Mouse (Mus musculus) thymus, postnatal 25 days (tissue): ENCODE measurements around the gene Emc6.

Experiments
- DNase-seq: peaks from one replicate; pipeline ENCODE4 v3.0.0; 2022

Gene Emc6

GRCm38 (mm10) chr11:73176608-73177508 is at the start of gene Emc6, which contains the start of gene Tax1bp3:
Emc6 (minus strand) TSS chr11:73177037.
Tax1bp3 (plus strand) TSS chr11:73177083.
- peak; percentile 96 for DNase-seq

GRCm38 (mm10) chr11:73225856-73226255 is 49.0 kb upstream of the Emc6 start:
- no peak for DNase-seq

GRCm38 (mm10) chr11:73223966-73224365 is 47.1 kb upstream of the Emc6 start:
- peak; percentile 6 for DNase-seq

GRCm38 (mm10) chr11:73222846-73223245 is 46.0 kb upstream of the Emc6 start:
- no peak for DNase-seq

GRCm38 (mm10) chr11:73220651-73221050 is 43.8 kb upstream of the Emc6 start:
- DNase-seq: no peak

- no peak for DNase-seq
Measured at GRCm38 (mm10) chr11:73219671-73220070, 42.8 kb upstream of the Emc6 start.

- no peak for DNase-seq
Measured at GRCm38 (mm10) chr11:73213956-73214355, 37.1 kb upstream of the Emc6 start.

GRCm38 (mm10) chr11:73207621-73208020 is 30.8 kb upstream of the Emc6 start:
- peak; percentile 27 for DNase-seq

- DNase-seq: no peak
Measured at GRCm38 (mm10) chr11:73205194-73205593, 28.4 kb upstream of the Emc6 start.

GRCm38 (mm10) chr11:73203895-73204294 is 27.1 kb upstream of the Emc6 start:
- no peak for DNase-seq

- no peak for DNase-seq
Measured at GRCm38 (mm10) chr11:73201597-73201996, 24.8 kb upstream of the Emc6 start.

GRCm38 (mm10) chr11:73201021-73201420 is 24.2 kb upstream of the Emc6 start:
- DNase-seq: no peak

- DNase-seq: peak; percentile 41
Measured at GRCm38 (mm10) chr11:73199879-73200278, 23.0 kb upstream of the Emc6 start.

- peak; percentile 95 for DNase-seq
Measured at GRCm38 (mm10) chr11:73199230-73199712, 22.4 kb upstream of the Emc6 start, which contains the start of gene Shpk. Shpk (plus strand) TSS chr11:73199460.

GRCm38 (mm10) chr11:73198603-73199229 is 21.9 kb upstream of the Emc6 start, which contains the start of gene Ctns:
Ctns (minus strand) TSS chr11:73199042.
- no peak for DNase-seq

- DNase-seq: no peak
Measured at GRCm38 (mm10) chr11:73198190-73198589, 21.4 kb upstream of the Emc6 start.

GRCm38 (mm10) chr11:73194444-73194843 is 17.6 kb upstream of the Emc6 start:
- no peak for DNase-seq

GRCm38 (mm10) chr11:73193047-73193446 is 16.2 kb upstream of the Emc6 start:
- no peak for DNase-seq

- no peak for DNase-seq
Measured at GRCm38 (mm10) chr11:73187231-73187630, 10.4 kb upstream of the Emc6 start.

- DNase-seq: no peak
Measured at GRCm38 (mm10) chr11:73185872-73186615, 9.2 kb upstream of the Emc6 start.

GRCm38 (mm10) chr11:73177895-73178294 is 1.1 kb upstream of the Emc6 start:
- no peak for DNase-seq

GRCm38 (mm10) chr11:73177509-73177875 is 655 bp upstream of the Emc6 start:
- peak; percentile 45 for DNase-seq

- DNase-seq: no peak
Measured at GRCm38 (mm10) chr11:73176186-73176585, 651 bp downstream of the Emc6 start.
